Mouse (Mus musculus): ENCODE data around the gene Ppib.

DNA sequence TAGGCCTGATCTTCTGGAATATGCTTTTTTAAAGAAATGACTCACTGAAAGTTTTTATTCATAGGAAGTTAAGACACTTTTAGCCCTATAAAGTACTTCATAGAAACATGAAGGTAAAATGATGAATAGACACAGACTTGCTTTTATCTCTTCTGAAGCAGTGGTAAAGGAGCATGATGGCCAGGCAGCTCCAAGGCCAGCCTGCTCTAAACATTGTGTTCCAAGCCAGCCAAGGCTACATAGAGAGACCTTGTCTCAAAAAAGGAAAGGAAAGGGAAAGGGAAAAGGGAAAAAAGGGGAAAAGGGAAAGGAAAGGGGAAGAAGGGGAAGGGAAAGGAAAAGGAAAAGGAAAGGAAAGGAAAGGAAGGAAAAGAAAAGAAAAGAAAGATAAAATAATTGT is 39.4 kb upstream of the Ppib start:
- TF ChIP-seq POLR2A (IDR thresholded peaks at IDR 0.05; ENCODE audit: control insufficient read depth, extremely low read depth, insufficient read depth, low read length, poor library complexity) = no peak
- no peak for TF ChIP-seq CTCF (IDR thresholded peaks at IDR 0.05; ENCODE audit: borderline replicate concordance, control insufficient read depth, extremely low read depth, insufficient read depth, low read length, poor library complexity)

Data from thymus, adult 2 months (tissue).